Mouse (Mus musculus) cerebellum, adult 2 months (tissue): ENCODE data around the gene Olfr374. TPM values are rescaled to one million over a fixed set of nuclear protein-coding genes. Genes with fewer than 3 reads are reported as not detected.
A peak's percentile ranks its signal among the peaks of the same experiment; 100 is the strongest.
"Not testable (repeated sequence)": the region's sequence is repeated elsewhere in the genome, so short reads cannot be mapped to it uniquely, and the experiment has no call there.

Experiments
- DNase-seq, 2 experiments: peaks; one replicate each; pipeline ENCODE4 v3.0.0; 2021
- H3K27ac ChIP-seq: fragments of 200-500 bp; 2 replicates; pipeline ENCODE4 v1.5.1; 2012; ENCODE audit warnings: low read length, control low read depth, inconsistent platforms; ENCODE audit not compliant: insufficient read depth
- H3K27me3 ChIP-seq: fragments of 200-500 bp; 2 replicates; pipeline ENCODE4 v1.6.1; 2012; ENCODE audit warnings: inconsistent platforms, mild to moderate bottlenecking, low read length, moderate library complexity; ENCODE audit not compliant: control insufficient read depth, insufficient read depth
- H3K4me1 ChIP-seq: fragments of 200-500 bp; 2 replicates; pipeline ENCODE4 v1.6.1; 2011; ENCODE audit warnings: low read length; ENCODE audit not compliant: control insufficient read depth, insufficient read depth
- H3K4me3 ChIP-seq: fragments of 200-500 bp; replicated peaks from 2 replicates; pipeline ENCODE3; 2011; ENCODE audit warnings: mild to moderate bottlenecking, low read depth, low read length, control low read depth; ENCODE audit not compliant: insufficient read depth
- CTCF ChIP-seq: fragments of 200-500 bp; IDR thresholded peaks from 2 replicates; pipeline ENCODE4 v1.5.1; 2011; ENCODE audit warnings: low read depth, mild to moderate bottlenecking, control low read depth, low read length, moderate library complexity, borderline replicate concordance; ENCODE audit not compliant: insufficient read depth
- POLR2A ChIP-seq: fragments of 200-500 bp; IDR thresholded peaks from 2 replicates; pipeline ENCODE4 v1.6.1; 2011; ENCODE audit warnings: low read length, control low read depth, borderline replicate concordance; ENCODE audit not compliant: insufficient read depth
- WGBS: fragments of 180-500 bp; shearing (Covaris S2); methylation state at CpG from one replicate; pipeline ENCODE4 v1.1.7; 2018; 5-methylcytosine and 5-hydroxymethylcytosine counted together
- polyA plus RNA-seq: library from polyadenylated mRNA; depleted of rRNA; stranded (reverse); fragments of >200 nt; gene quantifications from 2 replicates; pipeline ENCODE4 v1.2.3, GENCODE M21; 2012; rRNA removed

The Olfr374 gene
- not detected in 2 replicates for polyA plus RNA-seq

- Histone ChIP-seq H3K27ac (no peak within 1 kb of the TSS), H3K27me3 (no peaks in the 10 kb centered on the region), H3K4me3 (no peak within 1 kb of the TSS), H3K4me1 (no peaks in the 10 kb centered on the region)
- 69% methylated on average over 3 of the region's 3 CpGs for WGBS
- DNase-seq, result no peak
- no peak for TF ChIP-seq CTCF
- no peak for TF ChIP-seq POLR2A
Observed at GRCm38 (mm10) chr8:72106740-72107139, at the start of gene Olfr374. Gene Olfr374, plus strand, starts transcription at chr8:72107040.

GRCm38 (mm10) chr8:72057643-72058042 is 49.2 kb upstream of the Olfr374 start:
- 92% methylated on average over 3 of the region's 4 CpGs for WGBS

GRCm38 (mm10) chr8:72066819-72067399 is 39.9 kb upstream of the Olfr374 start:
- H3K4me1 ChIP-seq, DNase-seq, H3K27me3 ChIP-seq, H3K27ac ChIP-seq, H3K4me3 ChIP-seq: not testable (repeated sequence)
- WGBS, result 95% methylated on average over 1 of the region's 1 CpGs

More at GRCm38 (mm10) chr8:72057643-72058042, 49.2 kb upstream of the Olfr374 start:
- H3K4me1 ChIP-seq, DNase-seq, H3K27me3 ChIP-seq, H3K4me3 ChIP-seq, H3K27ac ChIP-seq: not testable (repeated sequence)

- not testable (repeated sequence) for H3K27me3 ChIP-seq, H3K4me3 ChIP-seq, H3K4me1 ChIP-seq, DNase-seq, H3K27ac ChIP-seq
Observed at GRCm38 (mm10) chr8:72082877-72083276, 24.0 kb upstream of the Olfr374 start, which contains the start of gene Olfr373. Gene Olfr373, plus strand, starts transcription at chr8:72083177.

- Histone ChIP-seq H3K4me1 (no peaks in the 10 kb centered on the region), H3K27ac (no peak overlapping the region), H3K27me3 (no peaks in the 10 kb centered on the region; the same call in 1 of the 2 replicates), H3K4me3 (no peak overlapping the region)
- DNase-seq, result no peak
- 63% methylated on average over 5 of the region's 5 CpGs for WGBS
- TF ChIP-seq CTCF (no peak), POLR2A (no peak)
Observed at GRCm38 (mm10) chr8:72084744-72085143, 22.1 kb upstream of the Olfr374 start.

- not testable (repeated sequence) for DNase-seq, H3K27ac ChIP-seq, H3K4me1 ChIP-seq, H3K27me3 ChIP-seq, H3K4me3 ChIP-seq
- 83% methylated on average over 3 of the region's 3 CpGs for WGBS
Observed at GRCm38 (mm10) chr8:72087611-72088010, 19.2 kb upstream of the Olfr374 start.

GRCm38 (mm10) chr8:72096721-72097120 is 10.1 kb upstream of the Olfr374 start:
- H3K4me3 ChIP-seq, H3K4me1 ChIP-seq, H3K27ac ChIP-seq, DNase-seq, H3K27me3 ChIP-seq: not testable (repeated sequence)

GRCm38 (mm10) chr8:72099377-72100103 is 7.3 kb upstream of the Olfr374 start:
- H3K4me3 ChIP-seq, H3K27ac ChIP-seq, H3K4me1 ChIP-seq, H3K27me3 ChIP-seq: not testable (repeated sequence)
- DNase-seq, result peak; percentile 7 to 9
- 57% methylated on average over 6 of the region's 7 CpGs for WGBS

GRCm38 (mm10) chr8:72105165-72105564 is 1.7 kb upstream of the Olfr374 start:
- TF ChIP-seq CTCF, result no peak
- no peak for TF ChIP-seq POLR2A
- 23% methylated on average over 4 of the region's 4 CpGs for WGBS
- DNase-seq, result no peak
- H3K27me3 ChIP-seq, result no peaks in the 10 kb centered on the region
- no peak overlapping the region for H3K27ac ChIP-seq
- H3K4me1 ChIP-seq, result no peaks in the 10 kb centered on the region
- H3K4me3 ChIP-seq, result no peak overlapping the region
